Mouse (Mus musculus) ovary, postnatal 10 days (tissue): ENCODE data around the gene Gm7102.
"Not testable (repeated sequence)": the region's sequence is repeated elsewhere in the genome, so short reads cannot be mapped to it uniquely, and the experiment has no call there.

Experiments used
- DNase-seq: peaks from one replicate; pipeline ENCODE4 v3.0.0; 2022; ENCODE audit warnings: low spot score

Gene Gm7102

DNA sequence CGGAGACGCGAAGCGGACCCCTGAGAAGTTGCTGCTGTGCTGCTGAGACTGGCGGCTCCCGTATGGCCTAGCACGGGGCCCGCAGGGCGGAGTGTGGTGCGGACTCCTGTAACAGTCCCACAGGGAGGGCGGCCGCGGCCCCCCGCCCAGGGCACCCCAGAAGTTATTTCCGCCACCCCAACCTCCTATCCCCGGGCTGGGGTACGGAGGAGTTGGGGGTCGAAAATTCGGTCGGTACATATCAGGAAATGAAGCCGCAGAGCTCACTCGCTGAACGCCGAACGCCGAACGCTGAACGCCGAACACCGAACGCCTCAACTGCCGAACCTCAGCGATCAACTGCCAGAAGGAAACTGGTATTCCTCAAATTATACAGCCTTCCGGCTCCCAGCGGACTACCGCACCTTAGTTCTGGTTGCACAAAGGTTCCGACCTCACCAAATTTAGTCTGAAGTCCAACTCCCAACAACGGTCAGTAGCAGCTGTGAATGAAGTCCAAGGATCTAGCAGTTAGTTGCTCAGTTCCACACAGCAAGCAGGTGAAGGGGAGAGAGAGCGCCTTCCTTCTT, at the start of gene Gm7102:
Gene Gm7102 (minus strand): TSS at position 554 of the 569 bp plus-strand sequence.
- no peak for DNase-seq

DNA sequence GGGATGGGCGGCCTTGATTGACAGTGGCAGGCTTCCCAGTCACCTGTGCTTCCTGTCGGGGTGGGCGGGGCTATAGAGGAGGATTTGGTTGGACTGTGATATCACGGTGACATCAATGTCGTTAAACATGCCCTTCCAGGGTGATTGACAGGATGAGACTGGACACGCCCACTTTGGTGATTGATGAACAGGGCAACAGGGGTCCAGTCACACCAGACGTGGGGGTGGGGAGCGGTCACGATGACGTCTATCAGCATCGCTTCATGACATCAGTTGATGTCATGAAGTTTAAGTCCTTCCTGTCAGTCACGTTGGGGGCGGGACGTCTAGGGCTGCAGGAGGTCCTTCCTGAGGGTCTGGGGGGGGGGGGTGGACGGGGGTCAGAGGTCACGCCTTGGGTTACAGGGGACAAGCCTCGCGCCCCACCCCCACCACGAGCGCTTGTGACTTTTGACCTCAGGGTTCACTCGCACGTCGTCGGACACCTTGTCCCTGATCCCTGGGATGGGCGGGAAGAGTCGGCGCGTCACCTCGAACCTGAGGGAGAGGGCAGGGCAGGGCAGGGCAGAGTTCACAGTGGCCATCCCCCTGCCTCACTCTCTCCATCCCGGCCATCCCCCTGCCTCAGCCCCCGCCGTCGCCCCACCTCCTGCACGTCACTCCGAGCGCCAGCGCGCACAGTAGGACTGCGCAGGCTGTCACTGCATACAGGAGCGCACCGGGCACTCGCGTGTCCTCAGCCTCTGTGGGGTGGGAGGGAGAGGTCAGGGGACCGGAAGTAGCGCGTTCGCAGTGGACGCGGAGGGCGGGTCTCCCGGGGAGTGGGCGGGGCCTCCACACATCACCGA, 48.8 kb upstream of the Gm7102 start:
- DNase-seq: no peak

DNA sequence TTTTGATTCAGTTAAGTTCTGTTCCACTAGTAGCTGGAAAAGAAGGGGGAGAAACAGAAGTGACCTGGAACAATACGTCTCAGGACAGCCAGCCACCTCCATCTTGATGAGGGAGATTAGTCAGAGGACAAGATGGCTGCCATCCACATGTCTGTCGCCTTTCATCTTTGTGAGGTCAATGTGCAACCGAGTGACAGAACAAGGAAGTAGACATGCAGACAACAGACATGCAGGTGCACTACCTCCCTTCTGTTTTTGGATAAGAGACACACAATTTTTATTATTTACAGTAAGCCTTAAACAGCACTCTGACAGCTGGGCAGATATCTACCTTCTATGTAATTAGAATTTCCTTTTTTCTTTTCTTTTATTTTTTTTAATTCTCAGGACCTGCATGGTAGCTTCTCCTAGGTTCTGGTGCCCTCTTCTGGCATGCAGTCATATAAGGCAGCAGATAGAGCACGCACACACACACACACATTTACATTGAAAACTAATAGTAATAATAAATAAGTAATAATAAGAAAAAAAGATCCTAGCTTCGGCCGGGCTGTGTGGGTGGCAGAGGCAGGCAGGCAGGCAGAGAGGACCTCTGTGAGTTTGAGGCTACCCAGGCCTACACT, 47.7 kb upstream of the Gm7102 start:
- DNase-seq: no peak

DNA sequence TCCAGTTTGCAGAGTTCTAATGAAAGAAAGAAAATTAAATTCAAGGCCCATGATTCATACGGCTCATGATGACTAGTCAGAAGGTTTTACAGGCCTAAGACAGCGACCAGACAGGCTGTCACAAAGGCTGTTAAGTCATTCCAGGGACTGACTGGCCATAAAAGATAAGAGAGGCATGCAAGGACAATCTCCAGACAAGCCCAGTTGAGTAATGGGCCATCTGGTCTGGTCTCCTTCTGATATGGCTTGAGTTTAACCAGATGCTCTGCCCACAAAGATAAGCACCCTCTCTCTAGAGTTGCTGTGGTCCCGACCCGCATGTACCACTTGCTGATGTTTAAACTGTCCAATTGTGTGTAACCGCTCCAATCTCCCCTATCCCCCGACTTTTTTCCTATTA, 31.4 kb upstream of the Gm7102 start:
- DNase-seq: not testable (repeated sequence)

DNA sequence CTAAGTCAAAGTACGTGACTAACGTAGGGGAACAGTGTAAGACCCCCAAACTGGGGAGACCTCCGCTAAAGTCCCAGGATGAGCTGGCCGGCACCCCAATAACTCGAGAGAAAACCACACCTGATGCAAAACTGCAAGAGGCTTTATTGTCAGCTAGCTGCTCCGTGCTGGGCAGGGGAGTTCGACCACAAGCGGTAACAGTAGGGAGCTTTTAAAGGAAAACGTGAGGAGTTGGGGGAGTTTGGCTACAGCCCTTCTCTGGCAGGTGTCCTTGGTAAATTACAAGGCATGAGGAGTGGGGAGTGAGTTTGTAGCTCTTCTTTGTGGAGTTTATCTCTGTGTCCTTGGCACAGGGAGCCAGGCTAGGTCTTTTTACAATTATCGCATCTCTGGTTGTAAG, 23.7 kb upstream of the Gm7102 start:
- peak; percentile 24 for DNase-seq

DNA sequence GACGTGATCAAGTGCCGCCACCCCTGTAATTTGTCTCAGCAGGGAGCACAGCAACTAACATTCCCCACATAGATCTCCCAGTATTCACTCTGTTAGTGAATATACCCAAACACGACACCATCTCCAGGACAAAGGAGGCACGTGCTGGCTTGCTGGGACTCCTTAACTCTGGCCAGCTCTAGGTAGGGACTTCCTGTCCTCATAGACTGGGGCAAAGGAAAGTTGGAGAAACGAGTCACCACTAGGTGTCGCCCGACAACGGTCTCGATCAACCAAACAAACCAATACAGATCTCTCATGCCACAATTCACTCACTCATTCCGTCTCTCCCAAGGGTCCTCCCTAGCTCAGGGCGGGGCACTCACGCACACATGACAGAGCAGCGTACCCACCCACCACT, 23.2 kb upstream of the Gm7102 start:
- DNase-seq: peak; percentile 72

DNA sequence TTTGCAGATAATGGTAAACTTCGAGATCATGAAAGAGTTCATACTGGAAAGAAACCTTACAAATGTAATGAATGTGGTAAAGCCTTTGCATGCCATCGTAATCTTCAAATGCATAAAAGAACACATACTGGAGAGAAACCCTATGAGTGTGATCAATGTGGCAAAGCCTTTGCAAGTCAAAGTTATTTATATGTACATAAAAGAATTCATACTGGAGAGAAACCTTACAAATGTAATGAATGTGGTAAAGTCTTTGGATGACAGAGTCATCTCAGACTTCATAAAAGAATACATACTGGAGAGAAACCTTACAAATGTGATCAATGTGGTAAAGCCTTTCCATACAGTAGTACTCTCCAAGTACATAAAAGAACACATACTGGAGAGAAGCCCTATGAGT, 7.5 kb upstream of the Gm7102 start, which contains the start of gene Gm6020:
Gene Gm6020 (plus strand): TSS at position 301 of the 400 bp plus-strand sequence.
- DNase-seq: not testable (repeated sequence)

DNA sequence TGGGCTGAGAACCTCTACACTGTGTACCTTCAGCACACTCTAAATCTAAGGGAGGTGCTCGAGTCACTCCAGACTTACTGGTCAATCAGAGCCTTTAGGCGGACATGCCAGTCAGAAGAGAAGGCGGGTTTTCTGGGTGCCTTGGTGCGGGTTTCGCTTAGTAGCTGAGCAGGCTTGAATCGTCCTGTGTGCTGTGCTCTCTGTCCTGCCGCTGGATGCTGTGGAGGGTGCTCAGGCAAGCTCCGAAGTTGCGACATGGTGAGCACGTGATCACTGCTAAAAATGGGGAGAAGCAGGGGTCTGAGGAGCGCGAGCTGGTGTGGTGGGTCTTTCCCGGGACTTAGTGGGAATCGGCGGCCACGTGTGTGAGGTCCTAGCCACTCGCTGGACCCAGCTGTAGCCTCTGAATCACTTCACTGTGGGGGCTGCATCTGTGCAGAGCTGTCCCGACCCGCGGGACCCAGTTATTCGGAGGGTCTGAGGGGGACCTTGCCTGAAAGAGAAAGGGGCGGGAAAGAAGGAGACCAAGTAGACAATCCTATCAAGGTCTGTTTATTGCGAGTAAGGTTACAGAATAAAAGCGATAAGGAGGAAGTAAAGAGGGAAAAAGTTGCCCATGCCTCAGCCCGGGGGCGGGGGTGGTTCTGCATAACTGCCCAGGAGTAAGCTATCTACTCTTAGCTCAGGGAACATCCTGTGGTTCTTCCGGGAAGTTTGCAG, 24.2 kb downstream of the Gm7102 start:
- peak; percentile 3 for DNase-seq

DNA sequence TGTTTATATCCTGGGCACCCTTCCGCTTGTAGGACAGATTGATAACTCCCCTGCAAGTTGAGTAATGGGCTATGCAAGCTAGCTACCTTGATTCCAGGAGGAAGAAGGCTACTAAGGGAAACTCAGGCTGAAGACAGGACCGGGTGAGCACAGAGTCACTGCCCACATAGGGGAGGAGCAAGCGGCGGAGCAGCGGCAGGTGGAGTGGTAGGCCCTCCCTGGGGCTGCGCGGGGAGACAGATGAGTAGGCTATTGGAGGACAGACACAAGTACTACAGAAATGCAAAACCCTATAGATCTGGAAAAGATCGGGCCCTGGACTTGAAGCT, 24.8 kb downstream of the Gm7102 start:
- no peak for DNase-seq

DNA sequence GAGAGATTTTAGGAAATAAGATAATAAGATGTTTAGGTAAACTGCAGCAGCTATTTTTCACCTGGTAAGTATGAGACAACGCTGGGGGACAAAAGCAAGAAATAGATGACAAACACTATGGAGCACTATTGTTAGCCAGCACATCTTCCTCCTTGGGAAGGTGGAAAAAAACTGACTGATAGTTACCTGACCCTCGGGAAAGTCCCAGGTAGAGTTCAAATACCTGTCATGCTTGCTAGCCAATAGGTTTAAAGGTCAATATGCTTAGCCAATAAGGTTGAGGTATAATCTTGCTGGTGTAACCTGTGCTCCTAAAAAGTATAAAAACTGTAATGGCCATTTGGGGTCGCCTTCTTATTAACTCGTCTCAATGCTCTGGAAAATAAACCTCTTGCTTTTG, 34.8 kb downstream of the Gm7102 start:
- no peak for DNase-seq

DNA sequence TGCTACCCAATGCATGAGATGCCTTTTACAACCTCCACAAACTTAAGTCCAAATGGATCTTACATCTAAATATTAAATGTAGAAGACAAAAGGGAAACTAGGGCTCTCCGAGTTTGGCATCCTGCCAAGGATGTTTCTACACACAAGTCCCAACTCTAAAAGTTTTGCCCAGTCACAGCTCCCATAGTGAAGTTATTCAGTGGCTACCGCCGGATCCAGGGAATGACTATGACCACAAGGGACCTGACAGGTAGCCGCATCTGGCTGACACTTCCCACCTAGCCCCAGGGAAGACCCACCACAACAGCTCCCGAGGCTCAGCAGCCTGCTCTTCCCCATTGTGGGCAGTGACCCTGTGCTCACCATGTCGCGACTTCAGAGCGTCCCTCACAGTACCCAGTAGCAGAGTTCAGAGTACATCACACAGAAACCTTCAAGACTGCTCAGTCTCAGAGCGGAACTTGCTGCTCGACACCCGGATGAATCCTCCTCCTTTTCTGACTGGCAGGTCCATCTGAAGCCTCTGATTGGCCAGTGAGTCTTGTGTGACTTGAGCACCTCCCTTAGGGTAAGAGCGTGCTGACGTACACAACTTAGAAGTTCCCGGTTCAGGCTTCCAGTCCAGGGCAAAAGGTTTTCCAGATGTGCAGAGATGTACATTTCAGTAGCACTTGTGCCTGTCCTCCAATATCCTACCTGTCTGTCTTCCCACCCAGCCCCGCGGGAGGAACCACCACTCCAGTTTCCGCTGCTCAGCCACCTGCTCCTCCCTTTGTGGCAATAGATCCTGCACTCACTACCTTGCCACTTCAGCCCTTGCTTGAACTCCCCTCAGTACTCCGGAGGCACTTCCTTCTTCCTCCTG, 35.5 kb downstream of the Gm7102 start, which contains the start of gene Zfp950:
Gene Zfp950 (minus strand): TSS at position 499 of the 865 bp plus-strand sequence.
- peak; percentile 36 for DNase-seq

DNA sequence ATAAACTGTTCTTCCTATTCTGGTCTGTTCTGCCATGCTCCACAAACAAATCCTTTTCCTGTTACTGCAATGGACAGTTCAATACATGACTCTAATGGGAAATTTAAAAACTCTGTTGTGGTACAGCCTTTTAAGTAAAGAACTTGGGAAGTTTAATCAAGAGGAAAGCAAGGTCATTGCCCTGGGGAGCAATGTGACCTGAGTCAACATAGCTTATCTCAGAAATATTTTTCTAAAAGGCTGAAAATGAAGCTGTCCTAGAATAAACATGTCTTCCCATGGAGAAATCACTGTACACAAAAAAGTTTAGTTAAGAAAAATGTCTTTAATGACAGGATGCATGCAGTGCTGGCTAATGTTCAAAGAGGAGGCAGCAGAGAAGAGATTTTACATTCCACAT, 37.5 kb downstream of the Gm7102 start:
- no peak for DNase-seq

DNA sequence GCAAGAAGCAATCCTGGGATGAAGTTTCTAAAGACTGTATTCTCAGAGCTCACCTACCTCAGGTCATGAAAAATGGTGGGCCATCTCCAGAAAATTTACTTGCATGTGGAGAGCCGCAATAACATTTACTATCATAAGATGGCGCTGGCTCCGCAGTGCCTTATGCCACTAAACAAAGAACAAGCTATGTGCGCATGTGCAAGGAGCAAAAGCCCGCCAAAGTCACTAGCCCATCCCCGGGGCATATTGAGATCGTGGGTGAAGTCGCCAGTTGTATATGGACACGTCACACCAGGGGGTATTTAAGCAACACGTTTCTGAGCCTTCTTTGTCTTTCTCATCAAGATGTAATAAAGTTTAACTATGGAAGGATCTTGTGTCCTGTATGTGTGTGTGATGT, 45.0 kb downstream of the Gm7102 start:
- DNase-seq: no peak
